Mouse (Mus musculus): ENCODE results near the gene Pcare.
"Not testable (repeated sequence)": the region's sequence is repeated elsewhere in the genome, so short reads cannot be mapped to it uniquely, and the experiment has no call there.

Gene Pcare

DNA sequence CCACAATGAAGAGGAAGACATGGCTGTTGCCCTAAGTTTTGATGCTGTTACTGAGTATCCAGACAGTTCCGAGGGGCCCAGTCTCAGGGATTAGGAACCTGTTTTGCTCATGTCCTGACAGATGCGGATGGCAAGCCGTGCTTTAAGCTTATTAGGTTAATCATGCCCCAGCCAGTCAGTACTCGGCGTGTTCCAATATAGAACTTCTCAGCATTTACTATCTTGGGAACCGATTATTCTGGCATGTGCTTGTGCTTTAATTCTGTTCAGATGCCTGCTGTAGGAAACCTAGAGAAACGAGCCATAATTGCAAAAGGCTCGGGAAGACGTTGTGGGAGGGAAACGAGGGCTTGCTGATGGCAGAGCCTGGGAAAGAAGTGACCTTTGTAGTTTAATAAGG lies at the start of gene Pcare:
Pcare (minus strand) TSS at position 64 of the 400 bp plus-strand sequence.
- DNase-seq = no peak

DNA sequence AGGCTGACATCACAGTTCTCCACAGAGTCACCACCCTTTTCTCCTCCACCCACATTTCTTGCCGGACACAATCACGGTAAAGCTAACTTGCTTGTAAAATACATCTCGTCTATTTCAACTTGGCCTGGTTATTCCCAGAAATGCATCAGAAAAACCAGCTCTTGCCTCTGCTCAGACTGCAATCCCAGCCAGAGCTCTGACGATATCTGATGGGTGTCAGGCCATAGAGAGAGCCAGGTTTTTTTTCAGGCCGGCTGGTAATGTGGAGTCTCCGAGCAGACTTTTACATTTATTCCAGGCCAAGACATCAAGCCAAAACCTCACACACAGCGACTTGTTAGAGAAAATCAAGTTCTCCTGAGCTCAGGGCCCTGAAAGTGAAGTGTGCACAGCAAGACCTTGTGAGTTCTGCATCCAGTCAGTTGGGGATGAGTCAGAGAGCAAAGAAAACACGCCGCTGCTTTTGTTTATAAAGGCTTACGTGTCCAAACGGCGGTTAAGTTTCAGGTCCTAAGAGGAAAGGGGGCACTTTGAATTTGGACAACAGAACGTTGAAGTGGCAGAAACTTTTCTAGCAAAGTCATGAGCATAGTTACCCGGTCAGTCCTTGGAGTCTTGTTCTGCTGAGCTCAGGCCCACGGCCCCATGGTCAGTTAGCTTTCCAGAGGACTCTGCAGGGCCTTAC lies 43.0 kb upstream of the Pcare start:
- DNase-seq = no peak

DNA sequence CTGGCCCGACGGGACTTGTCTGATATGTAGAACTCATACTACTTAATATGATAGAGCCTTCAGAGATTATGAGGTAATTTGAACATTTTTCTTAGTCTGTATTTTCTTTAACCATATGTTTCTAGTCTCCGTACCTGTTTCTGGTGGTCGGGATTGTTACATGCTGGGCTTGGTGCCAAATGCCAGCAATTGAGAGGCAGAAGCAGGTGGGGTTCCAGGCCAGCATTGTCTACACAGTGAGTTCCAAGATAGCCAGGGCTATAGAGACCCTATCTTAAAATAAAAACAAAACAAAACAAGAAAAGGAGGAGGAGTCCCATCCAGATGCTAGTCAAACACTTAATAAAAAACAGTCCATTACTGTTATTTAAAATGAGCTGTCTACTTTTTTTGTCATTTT lies 38.9 kb upstream of the Pcare start:
- DNase-seq = no peak

DNA sequence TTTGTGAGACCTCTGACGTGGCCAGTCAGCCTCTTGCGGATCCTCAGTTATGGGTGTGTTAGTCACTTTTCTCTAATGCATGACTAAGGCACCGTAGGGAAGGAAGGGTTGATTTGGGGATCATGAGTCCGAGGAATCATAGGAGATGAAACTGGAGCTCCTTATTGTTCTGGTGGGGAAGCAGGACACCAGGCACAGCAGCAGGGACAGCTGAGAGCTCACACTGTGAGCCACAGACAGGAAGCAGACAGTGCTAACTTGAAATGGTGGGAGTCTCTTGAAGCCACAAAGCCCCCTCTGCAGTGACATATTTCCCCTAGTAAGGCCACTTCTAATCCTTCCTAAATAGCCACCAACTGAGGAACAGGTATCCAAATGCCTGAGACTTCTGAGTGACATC lies 38.4 kb upstream of the Pcare start:
- no peak for DNase-seq

DNA sequence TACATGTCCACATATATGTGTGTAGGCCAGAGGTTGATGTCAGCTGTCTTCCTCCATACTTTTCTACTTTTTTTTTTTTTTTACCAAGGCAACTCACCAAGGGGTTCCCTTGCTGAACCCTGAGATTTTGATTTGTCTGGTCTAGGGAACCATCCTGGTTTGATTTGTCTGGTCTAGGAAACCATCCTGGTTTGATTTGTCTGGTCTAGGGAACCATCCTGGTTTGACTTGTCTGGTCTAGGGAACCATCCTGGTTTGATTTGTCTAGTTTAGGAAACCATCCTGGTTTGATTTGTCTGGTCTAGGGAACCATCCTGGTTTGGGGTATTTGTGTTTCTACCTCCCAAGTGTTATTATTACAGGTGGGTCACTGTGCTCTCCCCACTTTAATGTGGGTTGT lies 33.8 kb upstream of the Pcare start:
- DNase-seq = no peak

DNA sequence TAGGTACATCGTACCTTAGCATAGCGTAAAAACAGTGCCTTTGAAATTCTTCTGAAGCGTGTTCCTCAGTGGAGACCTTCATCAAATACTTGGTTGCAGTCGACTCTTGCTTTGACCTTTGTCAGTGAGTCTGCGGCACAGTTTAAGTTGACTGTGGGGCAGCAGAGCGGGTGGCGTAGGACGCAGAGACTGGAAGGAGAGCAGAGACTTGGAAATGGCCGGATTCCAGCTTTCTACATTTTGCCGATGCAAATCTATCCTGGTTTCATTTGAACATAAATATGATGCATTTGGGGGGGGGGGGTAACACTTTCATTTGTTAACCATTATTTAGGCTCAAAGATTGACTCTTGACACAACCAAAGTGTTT lies 30.7 kb upstream of the Pcare start:
- peak; percentile 12 for DNase-seq

DNA sequence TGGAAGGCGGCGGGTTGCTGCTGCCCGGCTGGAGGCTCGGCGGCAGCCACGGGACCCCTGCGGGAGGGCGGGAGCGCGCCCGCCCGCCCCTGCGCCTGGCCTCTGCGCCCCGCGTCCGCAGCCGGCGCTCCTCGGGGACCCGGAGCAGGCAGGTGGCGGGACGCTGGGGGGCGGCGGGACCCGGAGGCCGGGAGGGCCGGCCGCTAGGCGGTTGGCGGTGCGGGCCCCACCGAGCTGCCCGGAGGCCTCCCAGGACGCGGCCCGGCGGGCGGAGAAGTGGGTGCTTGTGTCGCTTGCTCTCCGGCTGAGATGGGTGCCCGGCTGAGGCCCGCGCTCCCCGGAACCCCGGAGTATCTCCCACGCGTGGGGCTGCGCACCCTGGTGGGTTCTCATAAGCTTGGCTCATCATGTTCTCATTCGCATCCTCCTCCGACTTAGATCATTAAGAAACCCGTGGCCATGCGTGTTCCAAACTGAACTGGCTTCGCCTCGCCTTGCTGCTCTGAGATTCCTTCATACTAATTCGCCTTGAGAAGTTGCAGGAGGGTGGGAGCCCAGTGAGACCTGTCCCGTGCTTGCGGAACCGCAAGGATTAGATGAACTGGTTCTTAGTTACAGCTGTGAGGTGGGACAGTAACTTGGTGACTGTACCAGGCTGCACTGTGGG lies 30.1 kb upstream of the Pcare start:
- DNase-seq = peak; percentile 58

DNA sequence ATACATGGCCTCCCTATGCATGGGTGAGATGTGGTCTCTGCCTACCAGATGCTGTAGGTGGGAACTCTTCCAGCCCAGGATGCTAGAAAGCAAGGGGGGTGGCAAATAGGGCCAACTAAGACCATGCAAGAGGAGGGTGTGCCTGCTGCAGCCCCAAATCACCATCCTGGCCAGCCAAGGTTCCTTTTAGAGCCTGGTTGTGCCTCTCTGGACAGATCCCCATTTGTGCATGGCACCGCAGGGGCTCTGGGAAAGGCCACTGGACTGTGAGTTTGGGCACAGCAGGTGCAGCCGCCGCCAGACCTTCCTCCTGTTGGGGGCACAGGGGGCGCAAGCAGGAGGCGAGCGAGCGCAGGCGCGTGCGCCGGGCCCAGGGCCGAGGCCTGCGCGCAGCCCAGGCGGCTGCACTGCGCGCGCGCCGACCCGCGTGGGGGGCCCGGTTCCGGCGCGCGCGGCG lies 29.6 kb upstream of the Pcare start:
- peak; percentile 60 for DNase-seq

DNA sequence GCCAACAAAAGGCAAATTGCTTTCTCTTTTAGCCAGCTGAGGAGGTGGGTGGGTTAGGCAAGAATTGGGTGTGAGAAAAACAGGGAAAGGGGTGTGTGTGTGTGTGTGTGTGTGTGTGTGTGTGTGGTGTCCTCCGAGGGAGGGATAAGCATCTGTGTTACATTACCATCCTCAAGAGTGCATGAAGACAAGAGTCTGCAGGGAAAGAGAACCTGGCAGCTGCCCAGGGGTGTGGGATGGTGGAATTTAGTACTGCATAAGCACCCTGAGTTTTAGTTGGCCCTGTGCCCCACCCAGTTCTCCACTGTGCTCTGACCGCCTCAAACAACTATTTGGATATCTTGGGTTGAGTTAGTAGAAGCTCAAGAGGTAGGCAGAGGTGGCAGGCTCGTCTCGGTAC lies 28.3 kb upstream of the Pcare start:
- DNase-seq = peak; percentile 39

DNA sequence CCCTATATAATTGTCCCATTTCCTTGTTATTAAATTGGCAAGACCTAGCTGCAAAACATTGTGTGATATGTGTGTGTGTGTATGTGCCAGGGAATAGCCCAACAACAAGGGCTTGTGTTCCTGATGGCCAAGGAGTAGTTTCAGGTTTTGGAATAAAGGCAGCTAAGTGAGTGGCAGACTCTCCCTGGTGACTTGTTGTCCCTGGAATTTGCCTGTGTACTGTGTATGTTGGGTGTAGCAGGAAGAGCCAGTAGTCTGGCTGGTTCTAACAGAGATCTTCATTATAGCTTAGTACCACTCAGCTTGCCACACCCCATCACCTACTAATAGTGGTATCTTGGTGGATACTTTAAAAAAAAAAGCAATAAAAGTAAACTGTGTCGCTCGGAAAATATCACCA lies 27.8 kb upstream of the Pcare start:
- no peak for DNase-seq

DNA sequence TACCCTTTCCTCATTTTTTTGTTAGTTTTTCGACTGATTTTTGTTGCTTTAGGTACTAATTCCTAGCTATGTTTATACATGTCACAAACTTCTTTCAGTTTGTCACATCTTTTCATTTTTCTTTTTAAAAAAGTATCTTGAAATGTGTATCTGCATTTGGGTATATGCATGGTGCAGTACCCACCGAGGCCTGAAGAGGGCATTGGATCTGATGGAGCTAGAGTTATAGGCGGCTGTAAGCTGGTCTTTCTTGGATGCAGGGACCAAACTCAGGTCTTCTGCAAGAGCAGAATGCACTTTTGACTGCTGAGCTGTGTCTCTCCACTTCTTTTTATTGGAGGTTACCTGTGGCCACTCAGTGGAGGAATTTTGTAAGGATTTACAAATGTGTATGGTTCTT lies 26.0 kb upstream of the Pcare start:
- no peak for DNase-seq

DNA sequence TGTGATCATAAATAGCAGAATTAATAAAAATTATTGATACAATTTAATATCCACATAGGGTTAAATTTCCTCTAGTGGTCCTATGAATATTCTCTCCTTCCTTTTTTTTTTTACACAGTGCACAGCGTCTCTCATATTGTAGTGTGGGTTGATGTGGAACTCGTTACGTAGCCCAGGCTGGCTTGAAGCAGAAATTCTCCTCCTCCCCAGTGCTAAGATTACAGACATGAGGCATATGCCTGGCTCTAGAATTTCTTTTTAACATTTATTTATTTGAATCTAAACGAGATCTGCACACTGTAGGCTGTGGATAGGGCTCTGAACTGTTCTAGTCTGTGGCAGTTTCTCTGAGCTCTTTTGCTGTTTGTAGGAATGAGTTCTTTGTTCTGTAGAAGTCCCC lies 22.6 kb upstream of the Pcare start:
- DNase-seq = no peak

DNA sequence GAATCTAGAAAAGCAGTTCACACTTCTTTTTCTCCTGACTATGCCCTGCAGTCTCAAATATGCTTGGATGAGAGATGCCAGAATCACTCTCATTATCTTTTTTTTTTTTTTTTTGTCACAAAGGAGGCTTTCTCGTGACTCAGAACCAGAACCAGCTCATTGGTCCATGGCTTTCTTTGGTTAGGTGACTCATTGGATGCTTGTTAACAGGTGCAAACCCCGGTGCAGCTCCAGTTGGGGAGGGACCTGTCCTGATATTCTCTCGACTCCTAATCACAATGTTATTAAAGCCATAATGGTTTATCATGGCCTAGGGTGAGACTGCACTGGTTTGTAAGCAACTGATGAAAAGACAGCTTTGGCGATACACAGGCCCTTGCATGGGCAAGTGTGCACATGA lies 21.5 kb upstream of the Pcare start:
- no peak for DNase-seq

DNA sequence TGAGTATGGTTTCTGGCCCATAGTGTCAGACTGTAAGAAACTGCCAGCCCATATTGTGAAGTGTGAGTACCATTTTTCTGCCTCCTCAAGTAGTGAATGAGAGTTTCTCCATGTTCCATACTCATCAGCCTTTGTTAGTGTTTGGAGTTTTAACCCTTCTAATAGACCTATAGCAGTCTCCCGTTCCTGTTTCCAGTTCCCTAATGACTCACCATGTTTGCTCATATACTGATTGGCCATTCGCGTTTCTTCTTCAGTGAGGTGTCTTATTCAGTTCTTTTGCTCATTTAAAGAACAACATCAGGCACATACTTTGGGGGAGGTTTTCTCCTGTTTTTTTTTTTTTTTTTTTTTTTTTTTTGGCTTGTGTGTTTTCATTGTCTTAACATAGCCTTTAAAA lies 18.0 kb upstream of the Pcare start:
- no peak for DNase-seq

DNA sequence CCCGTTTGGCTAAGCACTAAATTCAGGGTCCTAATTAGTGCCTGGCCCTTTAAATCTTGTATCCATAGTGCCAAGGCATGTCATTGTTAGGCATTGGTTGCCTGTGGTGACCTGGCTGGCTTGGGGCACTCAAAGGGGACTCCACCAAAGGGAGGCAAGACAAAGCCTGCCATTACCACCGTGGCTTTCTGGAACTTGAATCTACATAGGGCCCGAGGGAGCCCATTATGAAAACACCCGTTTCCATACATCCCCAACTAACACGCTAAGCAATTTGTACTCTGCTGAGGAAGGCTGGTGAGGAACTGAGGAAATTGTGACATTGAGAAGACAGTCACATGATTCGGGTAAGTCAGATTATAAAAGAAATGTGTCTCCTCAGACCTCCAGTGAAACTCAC lies 16.9 kb upstream of the Pcare start:
- no peak for DNase-seq

DNA sequence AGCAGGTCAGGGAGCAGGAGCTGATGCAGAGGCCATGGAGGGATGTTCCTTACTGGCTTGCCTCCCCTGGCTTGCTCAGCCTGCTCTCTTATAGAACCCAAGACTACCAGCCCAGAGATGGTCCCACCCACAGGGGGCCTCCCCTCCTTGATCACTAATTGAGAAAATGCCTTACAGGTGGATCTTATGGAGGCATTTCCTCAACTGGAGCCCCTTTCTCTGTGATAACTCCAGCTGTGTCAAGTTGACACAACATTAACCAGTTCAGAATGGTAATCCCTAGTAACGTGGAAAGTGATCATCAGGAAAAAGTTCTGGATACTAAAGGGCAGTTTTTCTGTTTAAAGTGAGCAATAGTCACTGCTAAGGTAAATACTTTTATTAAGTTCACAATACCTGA lies 15.5 kb upstream of the Pcare start, which contains the start of gene Clip4:
Clip4 (plus strand) TSS at position 301 of the 400 bp plus-strand sequence.
- DNase-seq = not testable (repeated sequence)

DNA sequence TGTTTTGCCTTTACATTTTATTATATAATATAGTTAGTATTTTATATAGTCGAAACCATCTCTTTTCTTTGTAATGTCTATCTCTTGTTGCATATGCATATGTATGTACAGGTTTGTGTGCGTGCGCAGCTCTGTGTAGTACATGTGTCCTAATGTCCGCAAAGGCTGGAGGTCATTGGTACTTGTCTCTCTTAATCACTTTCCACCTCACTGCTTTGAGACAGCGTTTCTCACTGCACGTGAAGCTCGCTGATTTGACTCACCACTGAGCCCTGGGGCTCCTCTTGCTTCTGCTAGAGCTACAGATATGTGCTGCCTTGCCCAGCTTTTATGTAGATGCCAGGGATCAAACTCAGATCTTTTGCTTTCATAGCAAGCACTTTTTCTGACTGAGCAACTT lies 7.8 kb upstream of the Pcare start:
- no peak for DNase-seq

DNA sequence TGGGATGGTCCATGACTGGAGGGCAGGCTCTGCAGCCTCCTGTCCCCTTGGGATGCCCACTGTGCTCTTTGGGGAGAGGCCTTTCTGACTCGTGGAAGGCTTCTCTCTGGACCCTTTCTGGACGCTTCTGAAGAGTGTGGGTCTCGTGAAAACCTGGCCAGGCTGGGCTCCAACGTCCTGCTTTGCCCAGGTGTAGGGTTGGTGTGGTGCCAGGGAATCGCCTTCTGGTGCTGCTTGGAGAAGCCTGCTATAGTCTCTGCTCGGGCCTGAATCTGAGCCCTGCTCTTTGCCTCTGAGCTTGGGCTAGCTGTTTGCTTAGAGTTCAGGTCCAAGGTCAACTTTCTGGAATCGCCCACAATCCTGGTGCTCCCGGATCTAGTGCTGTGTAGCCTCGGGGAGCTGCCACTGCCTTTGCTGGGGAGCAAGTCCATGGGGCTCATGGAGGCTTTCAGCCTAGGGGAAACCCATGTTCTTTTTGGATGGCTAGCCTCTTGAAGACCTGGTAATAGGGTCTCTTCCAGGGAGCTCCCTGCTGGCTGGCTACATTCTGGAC lies 3.0 kb downstream of the Pcare start:
- DNase-seq = no peak

DNA sequence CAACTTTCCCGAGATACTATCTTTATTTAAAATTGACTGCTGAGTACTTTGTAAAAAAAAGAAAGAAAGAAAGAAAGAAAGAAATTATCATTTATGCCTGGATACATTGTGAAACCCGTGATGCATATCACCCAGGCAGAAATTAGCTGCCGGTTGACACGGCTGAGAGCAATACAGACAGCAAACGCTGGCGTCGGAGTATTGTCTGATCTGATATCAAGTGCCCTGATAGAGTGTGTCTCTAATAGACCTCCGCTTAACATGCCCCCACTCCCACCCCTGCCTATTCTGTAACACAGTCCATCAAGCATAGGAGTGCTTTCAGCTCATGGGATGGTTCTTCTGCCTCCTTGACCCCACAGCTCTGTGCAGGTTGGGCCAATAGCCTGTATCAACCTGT lies 5.1 kb downstream of the Pcare start:
- no peak for DNase-seq

DNA sequence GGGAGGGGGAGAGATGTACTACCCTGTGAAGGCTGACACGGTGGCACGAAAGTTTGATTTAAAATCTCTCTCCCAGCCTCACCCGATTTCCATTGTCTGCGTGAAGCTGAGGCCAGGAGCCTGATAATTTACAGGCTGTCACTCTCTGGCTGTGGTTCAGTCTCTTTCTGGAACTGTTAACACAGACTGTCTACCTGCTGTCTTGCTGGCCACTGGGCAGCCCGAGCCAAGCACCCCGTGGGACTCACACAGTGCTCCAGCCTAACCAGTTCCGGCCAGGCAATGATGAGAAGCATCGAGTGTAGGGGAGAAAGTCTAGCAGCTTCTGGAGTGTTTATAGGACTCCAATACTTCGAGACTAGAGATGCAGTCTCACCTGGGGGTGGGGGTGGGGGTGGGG lies 6.6 kb downstream of the Pcare start:
- no peak for DNase-seq

DNA sequence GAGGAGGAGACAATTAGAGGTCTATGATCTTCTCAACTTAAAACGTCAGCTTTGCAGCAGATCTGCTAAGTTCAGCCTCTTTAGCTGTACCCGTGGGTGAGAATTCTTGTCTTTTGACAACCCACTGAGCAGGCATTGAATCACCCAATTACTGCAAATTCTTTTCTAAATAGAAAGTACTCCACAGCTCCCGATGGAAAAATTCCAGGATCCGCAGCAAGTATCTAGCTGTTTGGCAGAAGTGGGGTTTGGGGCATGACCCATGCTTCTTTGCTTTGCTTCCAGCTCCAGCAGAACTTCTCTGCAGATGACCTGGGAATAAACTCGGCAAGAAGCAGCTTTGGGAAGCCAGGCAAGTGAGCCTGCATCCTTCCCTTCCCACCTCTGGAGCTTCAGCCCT lies 9.8 kb downstream of the Pcare start:
- DNase-seq = no peak

DNA sequence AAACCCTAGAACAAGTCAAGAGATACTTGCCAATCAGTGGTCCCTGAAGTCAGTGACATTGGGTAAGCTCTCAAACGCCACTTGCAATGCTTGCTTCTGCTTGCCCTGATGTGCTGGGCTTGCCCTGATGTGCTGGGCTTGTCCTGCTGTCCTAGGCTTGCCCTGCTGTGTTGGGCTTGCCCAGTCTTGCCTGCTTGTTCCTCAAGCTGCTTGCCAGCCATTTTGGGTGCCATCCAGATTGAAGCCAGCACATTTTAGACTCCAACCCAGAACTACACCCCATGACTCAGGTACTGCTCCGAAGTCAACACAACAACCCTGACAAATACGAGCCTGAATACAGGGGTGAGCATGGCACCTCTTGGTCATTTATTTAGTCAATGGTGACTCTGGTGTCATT lies 10.5 kb downstream of the Pcare start:
- no peak for DNase-seq

DNA sequence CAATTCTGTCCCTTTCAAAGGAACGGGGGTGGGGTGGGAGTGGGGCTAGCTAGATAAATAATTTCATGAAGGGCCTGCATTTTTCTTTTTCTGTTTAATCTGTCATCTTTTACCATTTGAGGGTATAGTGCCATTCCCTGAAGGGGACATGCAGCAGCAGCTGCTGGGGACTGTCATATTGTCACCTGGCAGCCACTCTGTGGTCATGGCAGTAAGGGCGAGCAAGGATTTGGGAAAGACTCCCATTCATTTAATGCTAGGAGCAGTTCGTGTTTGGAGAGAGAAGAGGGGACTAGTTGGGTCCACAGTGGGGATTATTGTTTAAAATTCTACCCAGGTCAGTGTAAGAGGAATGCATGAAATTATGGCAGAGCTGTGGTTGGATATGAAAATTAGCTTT lies 16.3 kb downstream of the Pcare start:
- no peak for DNase-seq

DNA sequence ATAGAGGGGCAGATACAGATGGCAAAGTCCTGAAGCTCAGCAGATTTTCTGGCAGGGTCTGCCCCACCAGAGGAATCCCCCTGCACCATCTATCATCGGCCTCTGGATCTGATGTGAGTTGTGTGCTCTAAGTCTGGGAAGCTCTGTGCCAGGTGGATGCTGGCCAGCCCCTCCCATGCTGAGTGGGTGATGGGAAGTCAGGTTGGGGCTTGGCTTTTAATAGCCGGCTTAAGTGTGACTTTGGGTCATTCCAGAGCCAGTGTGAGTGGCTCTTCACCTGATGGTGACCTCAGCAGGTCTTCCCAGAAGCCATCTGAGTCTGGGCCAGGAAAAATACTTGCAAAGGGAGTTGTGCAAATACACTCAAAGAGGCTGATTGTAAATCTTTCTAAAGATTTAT lies 22.0 kb downstream of the Pcare start:
- no peak for DNase-seq

DNA sequence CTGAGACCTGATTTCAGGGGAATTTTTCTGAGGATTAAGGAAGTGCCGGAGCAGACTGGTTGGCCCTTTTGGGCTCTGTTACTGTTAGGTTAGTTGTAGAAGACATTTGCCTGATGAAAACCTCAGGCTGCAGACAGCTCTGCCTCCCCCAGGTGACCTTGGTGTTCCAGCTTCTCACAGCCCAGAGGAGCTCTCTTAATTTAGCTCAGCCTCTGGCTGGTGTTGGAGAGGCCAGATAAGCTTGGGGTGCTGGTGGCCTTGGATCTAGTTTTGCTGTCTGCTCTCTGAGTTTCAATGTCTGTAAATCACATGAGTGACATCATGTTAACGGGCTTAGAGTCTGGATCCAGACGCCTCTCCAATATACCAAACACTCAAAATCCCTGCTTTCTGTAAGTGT lies 31.7 kb downstream of the Pcare start:
- no peak for DNase-seq

Data from right cerebral cortex, postnatal 4 days (tissue).